Mouse (Mus musculus) liver, embryonic 14.5 days (tissue): ENCODE measurements around the gene Stxbp1. TPM values are rescaled to one million over a fixed set of nuclear protein-coding genes. Genes with fewer than 3 reads are reported as not detected.
A peak's percentile ranks its signal among the peaks of the same experiment; 100 is the strongest.

Experiments used
- ATAC-seq: fragments of 200-750 bp; cut with Nextera tagmentation; 2 replicates; pipeline ENCODE4 v1.8.0; 2017; ENCODE audit warnings: moderate number of reproducible peaks, mild to moderate bottlenecking, moderate library complexity; ENCODE audit not compliant: insufficient read depth
- DNase-seq, 3 experiments: peaks; one replicate each; pipeline ENCODE4 v3.0.0-alpha.2; 2012 to 2013; ENCODE audit warnings: low read depth in 3 of 3, low spot score in 3 of 3
- H3K27ac ChIP-seq: fragments of 300-500 bp; sonication (generic); 2 replicates; pipeline ENCODE4 v1.5.1; 2014; ENCODE audit warnings: moderate library complexity, mild to moderate bottlenecking, control low read depth, inconsistent platforms
- H3K27me3 ChIP-seq: fragments of 300-500 bp; sonication (generic); 2 replicates; pipeline ENCODE4 v1.6.1; 2014; ENCODE audit warnings: mild to moderate bottlenecking, low read length, moderate library complexity; ENCODE audit not compliant: control insufficient read depth, insufficient read depth
- H3K36me3 ChIP-seq: fragments of 300-500 bp; sonication (generic); replicated peaks from 2 replicates; pipeline ENCODE4 v1.6.1; 2014; ENCODE audit warnings: low read depth; ENCODE audit not compliant: control insufficient read depth, insufficient read depth
- H3K4me1 ChIP-seq, 2 experiments: fragments of 200-500 bp in 1 of 2; fragments of 300-500 bp in 1 of 2; sonication (generic) in 1 of 2; replicated peaks; 2 replicates each; pipeline ENCODE4 v1.6.1; 2012 to 2014; ENCODE audit warnings: antibody characterized with exemption in 1 of 2, inconsistent platforms in 1 of 2, low read length in 1 of 2; ENCODE audit not compliant: control insufficient read depth in 2 of 2, insufficient read depth in 2 of 2
- H3K4me2 ChIP-seq: fragments of 300-500 bp; sonication (generic); 2 replicates; pipeline ENCODE4 v1.6.1; 2014; ENCODE audit warnings: low read depth, mild to moderate bottlenecking, control low read depth, moderate library complexity
- H3K4me3 ChIP-seq, 2 experiments: fragments of 200-500 bp in 1 of 2; fragments of 300-500 bp in 1 of 2; sonication (generic) in 1 of 2; 2 replicates each; pipeline ENCODE4 v1.5.1; 2012 to 2014; ENCODE audit warnings: low read depth in 2 of 2, low read length in 2 of 2, mild to moderate bottlenecking in 2 of 2, control low read depth in 1 of 2, inconsistent platforms in 1 of 2, moderate library complexity in 1 of 2; ENCODE audit not compliant: insufficient read depth in 1 of 2
- H3K9ac ChIP-seq: fragments of 300-500 bp; sonication (generic); replicated peaks from 2 replicates; pipeline ENCODE4 v1.6.1; 2014; ENCODE audit warnings: mild to moderate bottlenecking, control low read depth, moderate library complexity
- H3K9me3 ChIP-seq: fragments of 300-500 bp; sonication (generic); 2 replicates; pipeline ENCODE4 v1.6.1; 2016; ENCODE audit warnings: low read length, mixed read lengths; ENCODE audit not compliant: control insufficient read depth
- CTCF ChIP-seq: IDR thresholded peaks from 2 replicates; pipeline ENCODE4 v1.5.1; 2016; ENCODE audit warnings: antibody characterized with exemption, low read depth, control low read depth
- EP300 ChIP-seq: IDR thresholded peaks from 2 replicates; pipeline ENCODE4 v1.6.1; 2016; ENCODE audit warnings: antibody characterized with exemption, low read depth
- WGBS: fragments of 180-500 bp; shearing (Covaris S2); extraction: QIAGEN DNeasy Blood & Tissue Kit; methylation state at CpG from one replicate; pipeline ENCODE4 v1.1.7; 2014; ENCODE audit not compliant: insufficient replicate concordance; 5-methylcytosine and 5-hydroxymethylcytosine counted together
- polyA plus RNA-seq, 2 experiments: library from polyadenylated mRNA; depleted of rRNA in 1 of 2; stranded (reverse) in 1 of 2; unstranded in 1 of 2; fragments of >200 nt; fragmentation: Nextera tagmentation in 1 of 2; extraction: Ambion mirVana in 1 of 2; gene quantifications; 2 replicates each; pipeline versions ENCODE4 v1.2.1 to v1.2.3; 2012 to 2014

The Stxbp1 gene
- polyA plus RNA-seq, 2 experiments, result 2.1 to 2.6 TPM

- ATAC-seq (peak; percentile 10; the same call in 1 of the 2 replicates), DNase-seq (no peak)
- WGBS, result 67% methylated on average over 9 of the region's 10 CpGs
- H3K9ac ChIP-seq, result no peak overlapping the region
- H3K9me3 ChIP-seq, result no peaks in the 10 kb centered on the region
- H3K4me2 ChIP-seq, result peak overlapping the region; percentile 20
- H3K4me1 ChIP-seq, result no peaks in the 10 kb centered on the region; a peak in 1 of 4 replicates
- TF ChIP-seq CTCF (no peak), EP300 (no peak)
- peak overlapping the region; percentile 16 to 29 for H3K4me3 ChIP-seq
- H3K36me3 ChIP-seq, result no peaks in the 10 kb centered on the region
- no peak overlapping the region for H3K27ac ChIP-seq
- H3K27me3 ChIP-seq, result no peaks in the 10 kb centered on the region
Observed at GRCm38 (mm10) chr2:32751665-32752033, 95.4 kb downstream of the Stxbp1 start.

GRCm38 (mm10) chr2:32750887-32751664, 96.0 kb downstream of the Stxbp1 start:
- H3K9ac ChIP-seq, result no peak overlapping the region

GRCm38 (mm10) chr2:32750199-32750598, 96.8 kb downstream of the Stxbp1 start:
- Histone ChIP-seq H3K27me3 (no peaks in the 10 kb centered on the region), H3K27ac (no peak overlapping the region), H3K36me3 (no peaks in the 10 kb centered on the region), H3K4me2 (no peak overlapping the region), H3K9ac (no peak overlapping the region), H3K9me3 (no peaks in the 10 kb centered on the region), H3K4me1 (no peaks in the 10 kb centered on the region; a peak in 1 of 4 replicates), H3K4me3 (no peak overlapping the region)
- ATAC-seq (no peak), DNase-seq (no peak)
- 63% methylated on average over 7 of the region's 7 CpGs for WGBS
- TF ChIP-seq CTCF, result no peak
- no peak for TF ChIP-seq EP300

More at GRCm38 (mm10) chr2:32750887-32751664, 96.0 kb downstream of the Stxbp1 start:
- Histone ChIP-seq H3K4me1 (no peaks in the 10 kb centered on the region; a peak in 1 of 4 replicates), H3K36me3 (no peaks in the 10 kb centered on the region), H3K4me3 (peak overlapping the region; percentile 16 to 29; a peak in 3 of 4 replicates), H3K4me2 (peak overlapping the region; percentile 20), H3K27ac (no peak overlapping the region), H3K27me3 (no peaks in the 10 kb centered on the region), H3K9me3 (no peaks in the 10 kb centered on the region)
- ATAC-seq (peak; percentile 69), DNase-seq (no peak)
- TF ChIP-seq CTCF (no peak), EP300 (no peak)
- WGBS, result 66% methylated on average over 31 of the region's 31 CpGs

- 77% methylated on average over 16 of the region's 16 CpGs for WGBS
- no peak for DNase-seq
- Histone ChIP-seq H3K9me3 (no peaks in the 10 kb centered on the region), H3K4me3 (no peak overlapping the region), H3K36me3 (no peaks in the 10 kb centered on the region), H3K27me3 (no peaks in the 10 kb centered on the region), H3K27ac (no peak overlapping the region), H3K4me1 (no peaks in the 10 kb centered on the region; a peak in 1 of 4 replicates), H3K9ac (no peak overlapping the region), H3K4me2 (no peak overlapping the region)
- TF ChIP-seq CTCF (no peak), EP300 (no peak)
- ATAC-seq, result no peak
Observed at GRCm38 (mm10) chr2:32749082-32749481, 98.0 kb downstream of the Stxbp1 start.

GRCm38 (mm10) chr2:32744272-32744982, 102.6 kb downstream of the Stxbp1 start:
- no peaks in the 10 kb centered on the region for H3K4me1 ChIP-seq
- ATAC-seq (no peak), DNase-seq (no peak)
- WGBS, result 67% methylated on average over 15 of the region's 15 CpGs
- H3K36me3 ChIP-seq, result no peaks in the 10 kb centered on the region
- no peak overlapping the region for H3K9ac ChIP-seq
- H3K27ac ChIP-seq, result no peak overlapping the region
- no peak overlapping the region for H3K4me2 ChIP-seq
- peaks cover 5% of the 10 kb centered on the region; the same call in 1 of the 2 replicates for H3K27me3 ChIP-seq
- H3K9me3 ChIP-seq, result no peaks in the 10 kb centered on the region
- H3K4me3 ChIP-seq, result no peak overlapping the region
- TF ChIP-seq EP300, result no peak
- TF ChIP-seq CTCF, result no peak
